Mouse (Mus musculus) heart, adult 2 months (tissue): ENCODE measurements around the gene Nrarp. TPM values are rescaled to one million over a fixed set of nuclear protein-coding genes. Genes with fewer than 3 reads are reported as not detected.

Experiments
- DNase-seq, 2 experiments: peaks; one replicate each; pipeline ENCODE4 v3.0.0; 2021
- H3K27ac ChIP-seq: fragments of 200-600 bp; 2 replicates; pipeline ENCODE4 v1.8.1; 2022
- H3K27me3 ChIP-seq: fragments of 200-500 bp; 2 replicates; pipeline ENCODE4 v1.6.1; 2012; ENCODE audit warnings: mild to moderate bottlenecking, low read length, inconsistent platforms, mixed read lengths; ENCODE audit not compliant: control insufficient read depth, insufficient read depth
- H3K36me3 ChIP-seq: fragments of 200-500 bp; 2 replicates; pipeline ENCODE4 v1.6.1; 2012; ENCODE audit warnings: low read length, inconsistent platforms; ENCODE audit not compliant: control insufficient read depth, insufficient read depth
- H3K4me1 ChIP-seq: fragments of 200-500 bp; 2 replicates; pipeline ENCODE4 v1.6.1; 2011; ENCODE audit warnings: low read length; ENCODE audit not compliant: control insufficient read depth, insufficient read depth
- H3K4me3 ChIP-seq: fragments of 200-600 bp; 2 replicates; pipeline ENCODE4 v1.8.1; 2022
- H3K79me2 ChIP-seq: fragments of 200-500 bp; replicated peaks from 2 replicates; pipeline ENCODE4 v1.6.1; 2012; ENCODE audit warnings: mild to moderate bottlenecking, inconsistent platforms, low read length, moderate library complexity, mixed read lengths; ENCODE audit not compliant: control insufficient read depth, insufficient read depth
- H3K9ac ChIP-seq: fragments of 200-500 bp; 2 replicates; pipeline ENCODE4 v1.6.1; 2012; ENCODE audit warnings: low read depth, mild to moderate bottlenecking, control low read depth, inconsistent platforms, low read length, mixed read lengths
- CTCF ChIP-seq: fragments of 200-600 bp; IDR thresholded peaks from 2 replicates; pipeline ENCODE4 v1.8.1; 2022; ENCODE audit warnings: antibody characterized with exemption, mild to moderate bottlenecking, moderate library complexity
- EP300 ChIP-seq: fragments of 200-500 bp; IDR thresholded peaks from 2 replicates; pipeline ENCODE4 v1.6.1; 2011; ENCODE audit warnings: low read depth, low read length, control low read depth; ENCODE audit not compliant: insufficient read depth
- POLR2A ChIP-seq: fragments of 200-500 bp; IDR thresholded peaks from 2 replicates; pipeline ENCODE4 v1.6.1; 2011; ENCODE audit warnings: mild to moderate bottlenecking, low read depth, low read length, control low read depth; ENCODE audit not compliant: insufficient read depth
- WGBS: fragments of 180-500 bp; shearing (Covaris S2); methylation state at CpG from one replicate; pipeline ENCODE4 v1.1.7; 2018; 5-methylcytosine and 5-hydroxymethylcytosine counted together
- intact Hi-C: fragments of 180-260 bp; cut with DNase I; formaldehyde crosslinking; loops from one replicate; pipeline ENCODE4 v1.15.1; 2025
- polyA plus RNA-seq: library from polyadenylated mRNA; depleted of rRNA; stranded (reverse); fragments of >200 nt; gene quantifications from 2 replicates; pipeline ENCODE4 v1.2.3, GENCODE M21; 2012; rRNA removed
- total RNA-seq, 2 experiments: library from RNA; stranded (reverse); gene quantifications; 2 replicates each; pipeline ENCODE4 v1.2.3; 2021

The Nrarp gene
- total and polyA plus RNA-seq, 3 experiments: 6.2 to 11.2 (median 7.4) TPM

DNA sequence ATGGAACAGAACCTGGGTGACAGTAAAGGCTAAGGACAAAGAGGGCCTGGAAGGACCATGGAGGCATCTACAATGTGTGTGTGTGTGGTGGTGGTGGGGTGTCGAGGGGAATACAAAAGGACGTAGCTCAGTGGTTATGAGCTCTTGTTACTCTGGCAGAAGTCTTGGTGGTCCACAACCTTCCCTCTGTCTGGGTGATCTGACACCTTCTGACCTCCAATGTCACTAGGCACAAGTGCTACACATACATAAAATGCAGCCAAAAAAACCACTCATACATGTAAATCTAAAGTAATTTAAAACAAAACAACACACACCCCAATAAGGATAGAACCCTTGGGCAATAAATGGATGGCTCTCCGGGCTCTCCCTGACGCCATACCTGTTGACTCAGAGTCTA is 46.8 kb downstream of the Nrarp start:
- intact Hi-C loops: loop anchor here (5.0 kb wide), 1 partner anchor 45 kb away; the partner anchor contains the start of genes Anapc2 and Ssna1
- 95% methylated on average over 4 of the region's 4 CpGs for WGBS
- H3K36me3 ChIP-seq: peaks cover 3% of the 10 kb centered on the region; the same call in 1 of the 2 replicates

DNA sequence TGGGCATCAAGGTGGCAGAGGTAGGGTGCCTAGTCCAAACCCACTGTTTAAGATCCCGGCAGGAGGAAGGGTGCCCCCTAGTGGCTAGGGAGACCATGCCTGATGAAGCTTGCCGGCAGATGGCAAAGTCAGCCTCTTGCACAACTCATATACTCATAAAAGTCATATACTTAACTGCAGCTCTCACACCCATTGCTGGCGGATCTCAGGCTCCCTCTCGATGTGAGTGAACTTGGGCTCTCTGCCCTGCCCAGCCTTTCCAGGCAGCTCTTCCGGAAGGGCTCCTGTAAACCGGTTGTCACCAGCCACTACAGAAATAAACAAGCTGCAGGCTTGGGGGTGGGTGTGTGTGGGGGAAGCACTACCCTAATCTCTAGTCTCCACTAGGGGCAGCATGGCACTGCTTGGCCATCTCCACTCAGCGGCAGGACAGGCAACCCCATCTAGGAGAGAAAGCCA is 47.9 kb downstream of the Nrarp start:
- no peak overlapping the region; the same call in 1 of the 2 replicates for H3K9ac ChIP-seq
- under 1% methylated on average over 7 of the region's 7 CpGs for WGBS
- DNase-seq: peak; percentile 84 to 90
- H3K27ac ChIP-seq: peak overlapping the region; percentile 85
- peak overlapping the region; percentile 36; the same call in 1 of the 2 replicates for H3K4me3 ChIP-seq
- no peaks in the 10 kb centered on the region; the same call in 1 of the 2 replicates for H3K36me3 ChIP-seq
- no peaks in the 10 kb centered on the region for H3K27me3 ChIP-seq
- H3K4me1 ChIP-seq: peaks cover 4% of the 10 kb centered on the region
- intact Hi-C loops: loop anchor here (1.0 to 5.0 kb wide), 3 partner anchors 26 to 44 kb away; partner anchors contain the start of genes Anapc2, Ssna1 and Tmem203
- H3K79me2 ChIP-seq: no peaks in the 10 kb centered on the region
- TF ChIP-seq EP300 (peak; percentile 63; the same call in 1 of the 2 replicates), CTCF (peak; percentile 83), POLR2A (no peak)

More for the DNA sequence above, 46.8 kb downstream of the Nrarp start:
- H3K9ac ChIP-seq: no peak overlapping the region
- H3K79me2 ChIP-seq: no peaks in the 10 kb centered on the region
- TF ChIP-seq EP300 (no peak), POLR2A (no peak), CTCF (no peak)
- no peaks in the 10 kb centered on the region for H3K27me3 ChIP-seq
- H3K4me1 ChIP-seq: peaks cover 5% of the 10 kb centered on the region
- no peak overlapping the region for H3K4me3 ChIP-seq
- DNase-seq: no peak
- no peak overlapping the region for H3K27ac ChIP-seq

DNA sequence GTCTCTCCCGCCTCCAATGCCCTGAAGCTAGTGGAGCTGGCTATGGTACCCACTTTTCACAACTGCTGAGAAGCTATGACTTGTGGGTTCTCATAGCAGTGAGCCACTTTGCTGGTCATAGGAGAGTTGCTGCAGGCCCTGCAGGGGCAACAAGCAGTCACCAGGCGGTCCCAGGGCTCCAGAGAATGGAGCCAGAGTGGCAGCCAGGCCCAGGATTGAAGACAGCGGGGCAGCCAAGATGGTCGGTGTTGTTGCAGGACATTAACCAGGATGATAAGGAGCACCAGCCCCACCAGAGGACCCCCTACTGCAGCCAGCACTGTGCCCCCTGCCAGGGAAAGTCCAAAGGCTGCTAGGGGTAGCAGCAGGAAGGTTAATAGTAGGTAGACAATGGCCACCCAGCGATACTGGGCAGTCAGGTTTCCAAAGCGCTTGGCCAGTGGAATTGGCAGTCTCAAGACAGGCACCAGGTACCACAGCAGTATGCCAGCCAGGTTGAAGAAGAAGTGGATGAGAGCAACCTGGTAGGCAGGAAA is 48.5 kb downstream of the Nrarp start:
- 71% methylated on average over 6 of the region's 6 CpGs for WGBS
- H3K4me3 ChIP-seq: no peak overlapping the region
- H3K36me3 ChIP-seq: no peaks in the 10 kb centered on the region; the same call in 1 of the 2 replicates
- peak overlapping the region; percentile 85 for H3K27ac ChIP-seq
- no peak for DNase-seq
- TF ChIP-seq EP300: no peak
- no peak for TF ChIP-seq POLR2A
- TF ChIP-seq CTCF: no peak
- H3K9ac ChIP-seq: 0 out of 2 replicates have a peak overlapping the region, but pooled peaks have one; percentile 8
- intact Hi-C loops: loop anchor here (1.0 to 5.0 kb wide), 3 partner anchors 26 to 43 kb away; partner anchors contain the start of genes Anapc2, Ssna1 and Tmem203
- H3K79me2 ChIP-seq: no peaks in the 10 kb centered on the region
- peaks cover 4% of the 10 kb centered on the region for H3K4me1 ChIP-seq
- H3K27me3 ChIP-seq: no peaks in the 10 kb centered on the region

DNA sequence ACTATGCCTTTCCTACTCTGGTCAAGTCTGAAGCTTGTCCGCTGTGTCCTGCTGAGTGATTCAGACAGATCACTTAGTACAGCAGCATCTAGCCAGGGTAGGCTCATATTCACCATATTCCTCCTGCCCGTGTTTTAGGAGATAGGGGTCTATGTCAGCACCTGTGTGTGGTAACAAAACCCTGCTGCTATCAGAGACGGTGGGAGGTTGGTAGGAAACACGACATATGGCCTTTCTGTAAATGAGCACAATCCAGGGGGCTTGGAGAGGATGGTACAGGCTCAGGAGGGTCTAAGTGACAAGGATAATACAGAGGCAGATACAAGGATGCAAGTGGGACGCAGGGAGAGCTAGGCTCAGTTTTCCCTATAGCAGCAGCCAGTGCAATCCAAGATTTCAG is 49.0 kb downstream of the Nrarp start:
- no peaks in the 10 kb centered on the region; the same call in 1 of the 2 replicates for H3K36me3 ChIP-seq
- no peaks in the 10 kb centered on the region for H3K79me2 ChIP-seq
- no peak overlapping the region for H3K27ac ChIP-seq
- intact Hi-C loops: loop anchor here (2.0 to 5.0 kb wide), 2 partner anchors 25 to 43 kb away; partner anchors contain the start of genes Anapc2, Ssna1 and Tmem203
- peaks cover 4% of the 10 kb centered on the region for H3K4me1 ChIP-seq
- no peak overlapping the region for H3K9ac ChIP-seq
- H3K27me3 ChIP-seq: no peaks in the 10 kb centered on the region
- H3K4me3 ChIP-seq: no peak overlapping the region
- no peak for TF ChIP-seq CTCF
- no peak for TF ChIP-seq POLR2A
- TF ChIP-seq EP300: no peak
- no peak for DNase-seq
- 83% methylated on average over 5 of the region's 5 CpGs for WGBS

DNA sequence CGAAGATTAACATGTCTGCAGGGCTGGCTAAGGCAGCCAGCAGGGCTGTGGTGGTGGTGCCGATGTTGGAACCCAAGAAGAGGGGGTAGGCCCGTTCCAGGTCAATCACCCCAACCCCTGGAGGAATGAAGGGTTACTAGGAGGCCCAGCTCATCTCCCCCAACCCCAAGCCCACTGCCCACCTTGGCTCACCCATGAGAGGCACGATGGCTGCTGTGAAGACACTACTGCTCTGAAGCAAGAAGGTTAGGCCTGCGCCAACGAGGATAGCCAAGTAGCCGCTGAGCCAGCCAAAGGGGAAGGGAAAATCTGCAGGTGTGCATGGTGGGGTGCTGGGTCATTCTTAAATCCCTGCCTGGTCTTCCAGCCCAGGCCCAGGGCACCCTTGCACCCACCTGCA is 50.0 kb downstream of the Nrarp start:
- TF ChIP-seq POLR2A (no peak), CTCF (no peak), EP300 (no peak)
- H3K79me2 ChIP-seq: no peaks in the 10 kb centered on the region
- 81% methylated on average over 7 of the region's 7 CpGs for WGBS
- intact Hi-C loops: no loop called here
- H3K27ac ChIP-seq: no peak overlapping the region
- H3K9ac ChIP-seq: no peak overlapping the region
- no peaks in the 10 kb centered on the region; the same call in 1 of the 2 replicates for H3K36me3 ChIP-seq
- H3K27me3 ChIP-seq: no peaks in the 10 kb centered on the region
- peaks cover 4% of the 10 kb centered on the region for H3K4me1 ChIP-seq
- H3K4me3 ChIP-seq: no peak overlapping the region
- DNase-seq: no peak

DNA sequence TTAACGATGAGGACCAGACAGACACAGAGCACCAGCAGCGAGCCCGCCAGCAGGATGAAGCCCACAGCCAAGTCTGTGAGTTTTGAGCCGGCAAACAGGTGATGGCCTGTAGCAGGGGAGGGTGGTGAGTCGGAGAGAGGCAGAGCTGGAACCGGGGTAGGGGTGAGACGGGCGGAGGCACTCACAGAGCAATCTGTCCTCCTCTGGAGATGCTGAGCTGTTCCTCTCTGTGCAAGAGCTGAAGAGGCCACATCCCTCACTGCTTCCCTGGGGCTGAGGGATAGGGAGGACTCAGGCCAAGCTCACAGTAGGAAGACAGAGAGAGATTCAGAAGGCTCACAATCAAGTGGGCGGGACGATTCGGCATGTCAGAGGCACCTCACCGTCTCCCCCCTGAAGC is 50.5 kb downstream of the Nrarp start:
- Histone ChIP-seq H3K27me3 (no peaks in the 10 kb centered on the region), H3K36me3 (no peaks in the 10 kb centered on the region), H3K27ac (no peak overlapping the region), H3K79me2 (no peaks in the 10 kb centered on the region), H3K4me1 (peaks cover 4% of the 10 kb centered on the region), H3K9ac (no peak overlapping the region), H3K4me3 (no peak overlapping the region)
- no peak for DNase-seq
- TF ChIP-seq POLR2A (no peak), EP300 (no peak), CTCF (no peak)
- 60% methylated on average over 12 of the region's 12 CpGs for WGBS
- intact Hi-C loops: no loop called here

Other genes starting within 250 kb of the Nrarp start
Only the 30 nearest of the 33 such genes appear.
- gene Zmynd19, start 231.0 kb upstream of the Nrarp start, total RNA-seq: 10 to 100 TPM; 16.7 to 17.5 TPM
- 6.4 and 10.0 TPM in 2 replicates for gene Zmynd19, start 231.0 kb upstream of the Nrarp start, polyA plus RNA-seq
- 1 to 10 TPM; 4.0 to 4.4 TPM for gene Dph7, start 218.4 kb upstream of the Nrarp start, total RNA-seq
- 6.9 and 10.2 TPM in 2 replicates for gene Dph7, start 218.4 kb upstream of the Nrarp start, polyA plus RNA-seq
- 10 to 100 TPM; 80.9 to 97.0 TPM for gene Mrpl41, start 205.7 kb upstream of the Nrarp start, total RNA-seq
- 82.0 and 90.0 TPM in 2 replicates for gene Mrpl41, start 205.7 kb upstream of the Nrarp start, polyA plus RNA-seq
- gene Pnpla7, start 204.7 kb upstream of the Nrarp start, total RNA-seq: 10 to 100 TPM; 22.4 to 29.7 TPM
- gene Pnpla7, start 204.7 kb upstream of the Nrarp start, polyA plus RNA-seq: 16.5 and 16.9 TPM in 2 replicates
- gene Nsmf, start 126.4 kb upstream of the Nrarp start, total RNA-seq: 10 to 100 TPM; 12.4 to 13.3 TPM
- 46.9 and 49.8 TPM in 2 replicates for gene Nsmf, start 126.4 kb upstream of the Nrarp start, polyA plus RNA-seq
- gene Entpd8, start 100.5 kb upstream of the Nrarp start, total RNA-seq: not detected
- not detected in 2 replicates for gene Entpd8, start 100.5 kb upstream of the Nrarp start, polyA plus RNA-seq
- not detected for gene Noxa1, start 85.6 kb upstream of the Nrarp start, total RNA-seq
- gene Noxa1, start 85.6 kb upstream of the Nrarp start, polyA plus RNA-seq: not detected in 2 replicates
- gene Tor4a, start 16.1 kb downstream of the Nrarp start, total RNA-seq: 1 to 10 TPM; 4.3 to 4.9 TPM
- gene Tor4a, start 16.1 kb downstream of the Nrarp start, polyA plus RNA-seq: 6.8 and 9.4 TPM in 2 replicates
- gene Nelfb, start 30.7 kb downstream of the Nrarp start, total RNA-seq: 10 to 100 TPM; 37.4 TPM
- gene Nelfb, start 30.7 kb downstream of the Nrarp start, polyA plus RNA-seq: 47.0 and 86.7 TPM in 2 replicates
- gene Stpg3, start 33.9 kb downstream of the Nrarp start, total RNA-seq: not detected
- 0.20 TPM in 1 of 2 replicates, not detected in the other for gene Stpg3, start 33.9 kb downstream of the Nrarp start, polyA plus RNA-seq
- not detected for gene Fam166a, start 38.0 kb downstream of the Nrarp start, total RNA-seq
- gene Fam166a, start 38.0 kb downstream of the Nrarp start, polyA plus RNA-seq: 0.21 TPM in 1 of 2 replicates, not detected in the other
- gene Tubb4b, start 43.9 kb downstream of the Nrarp start, total RNA-seq: 100 to 1,000 TPM; 327 to 342 TPM
- 315 and 439 TPM in 2 replicates for gene Tubb4b, start 43.9 kb downstream of the Nrarp start, polyA plus RNA-seq
- gene Slc34a3, start 53.6 kb downstream of the Nrarp start, total RNA-seq: not detected
- gene Slc34a3, start 53.6 kb downstream of the Nrarp start, polyA plus RNA-seq: not detected in 2 replicates
- not detected for gene Rnf224, start 56.0 kb downstream of the Nrarp start, total RNA-seq
- gene Rnf224, start 56.0 kb downstream of the Nrarp start, polyA plus RNA-seq: not detected in 2 replicates
- gene Rnf208, start 61.5 kb downstream of the Nrarp start, total RNA-seq: under 1 TPM; 0.47 to 0.61 TPM
- gene Rnf208, start 61.5 kb downstream of the Nrarp start, polyA plus RNA-seq: 1.5 and 2.4 TPM in 2 replicates
- gene Cysrt1, start 61.7 kb downstream of the Nrarp start, total RNA-seq: not detected
- gene Cysrt1, start 61.7 kb downstream of the Nrarp start, polyA plus RNA-seq: not detected in 2 replicates
- 1 to 10 TPM in 1 of 2 experiments, under 1 TPM in 1; 0.68 to 1.8 TPM for gene AL732309.1, start 66.1 kb downstream of the Nrarp start, total RNA-seq
- gene AL732309.1, start 66.1 kb downstream of the Nrarp start, polyA plus RNA-seq: 4.7 and 6.1 TPM in 2 replicates
- gene Tmem203, start 74.7 kb downstream of the Nrarp start, total RNA-seq: 10 to 100 TPM; 13.1 to 14.1 TPM
- 18.2 and 22.2 TPM in 2 replicates for gene Tmem203, start 74.7 kb downstream of the Nrarp start, polyA plus RNA-seq
- 1 to 10 TPM; 5.9 to 6.7 TPM for gene Tprn, start 81.9 kb downstream of the Nrarp start, total RNA-seq
- 7.5 and 9.9 TPM in 2 replicates for gene Tprn, start 81.9 kb downstream of the Nrarp start, polyA plus RNA-seq
- gene Ssna1, start 91.7 kb downstream of the Nrarp start, total RNA-seq: 10 to 100 TPM; 39.7 to 41.5 TPM
- 33.1 and 36.3 TPM in 2 replicates for gene Ssna1, start 91.7 kb downstream of the Nrarp start, polyA plus RNA-seq
- 10 to 100 TPM; 36.0 to 36.3 TPM for gene Anapc2, start 91.7 kb downstream of the Nrarp start, total RNA-seq
- gene Anapc2, start 91.7 kb downstream of the Nrarp start, polyA plus RNA-seq: 57.2 and 68.2 TPM in 2 replicates
- not detected for gene Tmem210, start 107.4 kb downstream of the Nrarp start, total RNA-seq
- gene Tmem210, start 107.4 kb downstream of the Nrarp start, polyA plus RNA-seq: 0.27 and 0.44 TPM in 2 replicates
- gene Lrrc26, start 109.2 kb downstream of the Nrarp start, total RNA-seq: not detected
- 2.9 TPM in 1 of 2 replicates, not detected in the other for gene Lrrc26, start 109.2 kb downstream of the Nrarp start, polyA plus RNA-seq
- gene Grin1, start 138.4 kb downstream of the Nrarp start, total RNA-seq: not detected
- 0.18 and 0.41 TPM in 2 replicates for gene Grin1, start 138.4 kb downstream of the Nrarp start, polyA plus RNA-seq
- 10 to 100 TPM; 21.6 to 22.5 TPM for gene Man1b1, start 151.6 kb downstream of the Nrarp start, total RNA-seq
- gene Man1b1, start 151.6 kb downstream of the Nrarp start, polyA plus RNA-seq: 8.2 and 9.9 TPM in 2 replicates
- 1 to 10 TPM; 4.8 to 5.4 TPM for gene Dpp7, start 175.6 kb downstream of the Nrarp start, total RNA-seq
- 11.4 and 11.8 TPM in 2 replicates for gene Dpp7, start 175.6 kb downstream of the Nrarp start, polyA plus RNA-seq
- 1 to 10 TPM; 7.2 to 7.9 TPM for gene Uap1l1, start 184.9 kb downstream of the Nrarp start, total RNA-seq
- gene Uap1l1, start 184.9 kb downstream of the Nrarp start, polyA plus RNA-seq: 7.6 and 8.3 TPM in 2 replicates
- not detected for gene Sapcd2, start 191.6 kb downstream of the Nrarp start, total RNA-seq
- 0.20 and 0.26 TPM in 2 replicates for gene Sapcd2, start 191.6 kb downstream of the Nrarp start, polyA plus RNA-seq
- 10 to 100 TPM; 11.1 to 13.5 TPM for gene Entpd2, start 215.1 kb downstream of the Nrarp start, total RNA-seq
- gene Entpd2, start 215.1 kb downstream of the Nrarp start, polyA plus RNA-seq: 36.3 and 37.1 TPM in 2 replicates
- 10 to 100 TPM; 21.3 to 30.4 TPM for gene Npdc1, start 218.6 kb downstream of the Nrarp start, total RNA-seq
- gene Npdc1, start 218.6 kb downstream of the Nrarp start, polyA plus RNA-seq: 47.8 and 52.2 TPM in 2 replicates